Mouse (Mus musculus): ENCODE data around the gene Gm15013. TPM values are rescaled to one million over a fixed set of nuclear protein-coding genes. Genes with fewer than 3 reads are reported as not detected.

The Gm15013 gene
- not detected for total RNA-seq (2023)

GRCm38 (mm10) chrX:139714381-139714780 lies at the start of gene Gm15013:
Gene Gm15013 (minus strand): TSS chrX:139714481.

DNA sequence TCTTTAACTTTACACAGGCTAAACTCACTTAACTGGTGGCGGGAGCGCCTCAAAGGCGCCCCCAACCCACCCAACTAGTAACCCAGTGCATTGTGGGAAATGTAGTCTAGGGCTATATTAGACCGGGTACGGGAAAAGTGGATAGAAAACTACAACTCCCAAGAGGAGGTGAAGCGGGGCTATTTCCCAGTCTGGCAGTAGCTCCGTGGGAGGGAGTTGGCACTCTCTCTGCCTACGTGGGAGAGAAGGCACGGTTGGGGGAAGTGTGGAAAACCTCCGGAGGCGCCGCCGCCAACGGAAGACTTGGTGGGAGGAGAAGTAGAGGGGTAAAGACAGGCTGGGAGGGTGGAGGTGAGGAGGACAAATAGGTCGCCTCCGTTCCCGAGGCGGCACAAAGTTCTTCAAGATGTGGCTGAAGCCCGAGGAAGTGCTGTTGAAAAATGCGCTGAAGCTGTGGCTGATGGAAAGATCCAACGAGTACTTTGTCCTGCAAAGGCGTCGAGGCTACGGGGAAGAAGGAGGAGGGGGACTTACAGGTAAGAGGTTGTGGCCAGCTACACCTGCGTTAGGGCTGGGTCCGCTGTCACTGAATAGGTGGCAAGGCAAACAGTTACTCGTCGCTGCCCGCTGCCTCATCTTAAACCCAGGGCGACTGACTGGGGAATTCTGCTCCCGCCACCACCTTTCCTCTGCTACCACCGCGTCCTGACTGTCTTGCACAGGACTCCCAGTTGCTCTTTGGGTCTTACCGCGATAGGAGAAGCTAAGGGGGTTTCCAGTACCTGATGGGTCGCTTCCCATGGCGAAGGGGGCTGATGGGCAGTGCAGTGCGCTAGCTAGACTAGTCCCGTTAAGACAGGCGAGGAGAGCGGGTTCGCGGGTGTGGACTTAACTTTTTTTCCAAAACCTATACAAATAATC lies 29.2 kb downstream of the Gm15013 start, which contains the start of gene Tbc1d8b:
Gene Tbc1d8b (plus strand): TSS at position 222 of the 921 bp plus-strand sequence.

Other genes with a start within 250 kb of the Gm15013 start
- gene D330045A20Rik, start 234.1 kb downstream of the Gm15013 start, total RNA-seq (2023), result not detected
- not detected for gene Rnf128, start 151.2 kb downstream of the Gm15013 start, total RNA-seq (2023)
- gene Tbc1d8b, start 29.5 kb downstream of the Gm15013 start, total RNA-seq (2023), result 9.8 TPM
- gene Ripply1, start 67.9 kb upstream of the Gm15013 start, total RNA-seq (2023), result not detected
- gene Cldn2, start 86.3 kb upstream of the Gm15013 start, total RNA-seq (2023), result not detected
- not detected for gene Morc4, start 157.2 kb upstream of the Gm15013 start, total RNA-seq (2023)

Data from CD8-positive naive resting alpha-beta T cell, adult 57 days (primary cell).